Mouse (Mus musculus) A20 (cell line): ENCODE data around the gene Cttnbp2nl.

Source experiments
- DNase-seq: peaks from one replicate; pipeline ENCODE4 v3.0.0-alpha.2; 2011; ENCODE audit warnings: low read depth, low spot score

The Cttnbp2nl gene

GRCm38 (mm10) chr3:104965070-104965855 is 87.7 kb downstream of the Cttnbp2nl start:
- no peak for DNase-seq

DNA sequence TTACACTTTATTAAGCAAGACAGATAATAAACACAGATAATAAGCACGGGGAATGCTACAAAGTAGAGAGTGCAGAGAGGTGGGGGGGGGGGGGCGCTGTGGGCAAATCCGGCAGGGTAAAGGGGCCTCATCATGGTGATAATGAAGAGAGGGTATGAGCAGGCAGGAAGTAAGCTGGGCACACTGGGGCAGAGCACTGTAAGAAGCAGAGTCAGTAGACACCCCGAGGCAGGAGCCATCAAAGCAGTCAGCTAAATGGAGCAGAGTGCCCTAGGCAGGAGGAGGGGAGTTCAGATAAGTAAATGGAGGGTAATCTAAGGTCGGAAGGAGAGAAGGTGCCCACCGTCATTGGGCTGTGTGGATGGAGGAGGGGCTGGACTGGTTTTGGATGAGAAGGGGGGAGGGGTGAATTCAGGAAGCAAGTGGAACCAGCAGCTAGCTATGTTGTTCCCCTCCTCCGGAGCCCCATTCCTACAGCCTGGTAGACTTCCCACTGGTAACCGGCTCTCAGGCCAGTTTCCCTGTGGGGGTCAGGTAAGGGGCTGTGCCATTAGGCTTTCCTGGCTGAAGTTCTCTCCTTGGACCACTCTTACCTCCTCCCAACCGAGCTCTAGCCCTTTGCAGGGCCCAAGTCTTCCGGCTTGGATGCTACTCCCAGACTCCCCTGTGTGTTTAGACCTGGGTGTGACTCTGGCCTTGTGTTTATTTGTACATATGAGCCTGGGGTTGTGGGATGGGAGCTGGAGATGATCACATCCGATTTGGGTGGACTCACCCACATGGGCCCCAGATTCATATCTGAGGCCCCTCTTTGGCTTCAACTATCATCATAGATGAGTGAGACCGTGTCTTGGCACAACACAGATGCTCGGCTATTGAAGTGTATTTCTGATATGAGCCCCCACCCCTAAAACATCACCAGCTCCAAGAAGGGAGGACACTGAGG is 89.3 kb downstream of the Cttnbp2nl start:
- no peak for DNase-seq

- DNase-seq, result no peak
Observed at GRCm38 (mm10) chr3:104962866-104963265, 90.1 kb downstream of the Cttnbp2nl start.

GRCm38 (mm10) chr3:104962141-104962611 is 90.8 kb downstream of the Cttnbp2nl start:
- DNase-seq, result no peak

GRCm38 (mm10) chr3:104961066-104962059 is 91.6 kb downstream of the Cttnbp2nl start, which contains the start of gene Wnt2b:
Gene Wnt2b (minus strand): TSS chr3:104961921.
- DNase-seq, result no peak

DNA sequence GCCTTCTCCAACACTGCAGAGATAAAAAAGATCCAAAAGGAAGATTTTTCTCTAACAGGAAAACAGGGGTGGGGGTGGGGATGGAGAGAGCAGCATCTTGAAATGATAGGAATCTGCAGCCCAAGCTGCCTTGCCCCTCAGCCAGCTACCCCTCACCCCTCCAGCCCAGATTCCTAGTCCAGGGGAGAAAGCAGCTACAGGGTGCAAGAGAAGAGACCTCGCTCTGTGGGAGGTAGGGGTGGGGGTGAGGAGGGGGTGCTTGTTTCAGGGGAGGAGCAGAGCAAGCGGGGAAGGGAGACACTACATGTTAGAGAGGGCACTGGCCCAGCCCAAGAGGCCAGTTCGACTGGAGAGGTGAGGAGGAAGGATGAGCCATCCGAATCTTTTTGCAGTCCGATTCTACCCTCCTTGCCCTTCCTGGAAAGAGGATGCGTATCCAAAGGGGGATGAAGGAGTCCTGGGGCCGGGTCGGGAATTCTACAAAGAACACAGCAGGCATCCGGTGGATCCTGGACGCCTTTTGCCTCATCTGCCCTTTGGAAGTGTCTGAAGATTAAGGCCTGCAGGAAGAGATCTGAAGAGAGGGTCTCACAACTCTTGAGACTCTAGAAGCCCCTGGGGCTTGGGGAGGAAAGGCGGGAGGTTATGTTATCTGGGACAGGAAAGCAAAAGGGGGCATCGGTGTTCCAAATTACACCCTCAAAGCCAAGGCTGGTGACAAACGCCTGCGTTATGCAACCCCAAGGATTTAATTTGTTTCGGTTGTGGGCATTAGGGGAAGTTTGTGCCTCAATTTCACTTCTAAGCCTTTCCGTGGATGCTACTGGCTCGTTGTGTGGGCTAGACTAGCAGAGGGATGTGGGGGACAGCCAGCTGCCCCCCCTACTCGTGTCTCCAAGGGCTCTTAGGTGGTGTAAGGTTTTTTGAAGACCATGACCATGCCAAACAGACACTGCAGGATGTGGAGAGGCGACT is 92.6 kb downstream of the Cttnbp2nl start:
- no peak for DNase-seq

DNA sequence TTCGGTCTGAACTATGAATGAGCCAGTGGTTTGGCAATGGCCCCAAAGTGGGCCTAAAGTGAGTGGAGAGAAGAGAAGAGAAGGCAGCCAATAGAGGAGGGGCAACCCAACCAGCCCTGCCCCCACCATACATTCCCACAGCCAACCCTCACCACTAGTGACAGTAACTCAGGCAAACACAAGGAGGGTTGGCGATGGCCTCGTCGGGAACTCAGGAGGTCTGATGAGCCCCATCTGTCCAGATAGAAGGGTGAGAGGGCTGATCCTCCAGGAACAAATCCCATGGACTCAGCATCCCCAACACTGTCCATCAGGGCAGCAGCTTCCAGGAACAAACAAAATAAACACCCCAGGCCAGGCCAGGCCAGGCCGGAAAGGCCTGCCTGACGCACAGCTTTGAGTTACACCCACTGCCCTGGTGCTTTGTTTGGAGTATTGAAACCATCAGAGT is 96.8 kb downstream of the Cttnbp2nl start:
- DNase-seq, result no peak

- no peak for DNase-seq
Observed at GRCm38 (mm10) chr3:104954551-104954950, 98.4 kb downstream of the Cttnbp2nl start.

DNA sequence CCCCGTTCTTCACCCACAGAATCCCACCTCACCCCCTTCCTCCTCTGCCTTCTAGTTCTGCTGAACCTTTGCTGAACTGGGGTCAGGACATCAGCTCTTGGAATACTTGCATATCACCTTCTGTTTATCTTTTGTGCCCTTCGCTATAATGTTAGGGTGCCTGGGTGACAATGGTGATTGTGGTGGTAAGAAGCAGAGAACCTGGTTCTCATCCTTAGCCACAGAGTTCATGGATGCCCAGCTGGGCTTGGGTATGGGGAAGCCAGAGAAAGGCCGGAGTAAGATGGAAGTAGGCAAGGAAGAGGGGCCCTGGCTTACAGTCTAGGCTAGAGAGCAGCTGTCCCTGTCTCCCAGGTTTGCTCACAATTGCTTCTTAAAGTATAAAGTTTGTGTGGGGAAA is 98.8 kb downstream of the Cttnbp2nl start:
- no peak for DNase-seq

DNA sequence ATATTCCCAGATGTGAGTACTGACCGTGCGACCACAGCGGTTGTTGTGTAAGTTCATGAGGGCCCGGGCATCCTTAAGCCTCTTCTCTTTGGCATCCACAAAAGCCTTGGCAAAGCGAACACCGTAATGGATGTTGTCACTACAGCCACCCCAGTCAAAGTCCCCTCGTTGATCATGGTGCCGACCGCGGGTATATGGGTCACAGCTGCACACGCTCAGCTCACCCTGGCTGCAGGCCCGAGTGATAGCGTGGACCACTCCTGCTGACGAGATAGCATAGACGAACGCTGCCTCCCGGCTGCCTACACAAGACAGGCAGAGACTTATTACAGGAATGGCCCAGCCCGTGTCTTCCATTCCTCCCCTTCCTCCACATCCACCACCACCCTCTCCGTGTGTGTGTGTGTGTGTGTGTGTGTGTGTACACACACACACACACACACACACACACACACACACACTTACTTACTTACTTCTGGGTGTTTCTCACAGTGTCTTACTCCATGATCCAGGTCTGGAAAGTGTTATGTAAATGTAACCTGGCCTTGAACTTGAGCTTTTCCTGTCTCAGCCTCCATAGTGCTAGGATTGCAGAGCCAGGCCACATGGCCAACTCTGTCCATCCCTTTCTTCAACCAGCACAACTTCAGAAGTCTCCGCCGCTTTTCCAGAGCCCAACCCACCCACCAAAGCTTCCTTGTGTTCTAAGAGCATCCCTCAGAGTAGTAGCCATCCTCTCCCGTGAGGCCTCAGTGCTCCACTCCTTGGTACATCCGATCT is 99.9 kb downstream of the Cttnbp2nl start:
- no peak for DNase-seq
